Mouse (Mus musculus): ENCODE measurements at regions not wholly inside any gene's neighbourhood (a gene's known extent, or its start where the extent isn't known, plus 50 kb on each side); places are given as distances from the start of the nearest gene placed in this dataset.

- DNase-seq (ENCODE audit: low spot score), result no peak
These were observed 105.2 kb downstream of the Lrig3 start for GRCm38 (mm10) chr10:126070984-126071713.

- no peak for DNase-seq (ENCODE audit: low spot score)
These were observed 105.7 kb downstream of the Lrig3 start for GRCm38 (mm10) chr10:126071714-126072057.

- DNase-seq (ENCODE audit: low spot score), result no peak
These were observed 111.5 kb downstream of the Lrig3 start for GRCm38 (mm10) chr10:126077313-126077966.

GRCm38 (mm10) chr10:126082576-126082975 is 116.6 kb downstream of the Lrig3 start:
- DNase-seq (ENCODE audit: low spot score), result no peak

GRCm38 (mm10) chr10:126086684-126087083 is 120.7 kb downstream of the Lrig3 start:
- DNase-seq (ENCODE audit: low spot score), result no peak

GRCm38 (mm10) chr10:126094238-126094880 is 128.4 kb downstream of the Lrig3 start:
- no peak for DNase-seq (ENCODE audit: low spot score)

GRCm38 (mm10) chr10:126097896-126098295 is 131.9 kb downstream of the Lrig3 start:
- DNase-seq (ENCODE audit: low spot score), result no peak

GRCm38 (mm10) chr10:126102876-126103275 is 136.9 kb downstream of the Lrig3 start:
- no peak for DNase-seq (ENCODE audit: low spot score)

- DNase-seq (ENCODE audit: low spot score), result no peak
These were observed 147.1 kb downstream of the Lrig3 start for GRCm38 (mm10) chr10:126113106-126113505.

GRCm38 (mm10) chr10:126115386-126115785 is 149.4 kb downstream of the Lrig3 start:
- no peak for DNase-seq (ENCODE audit: low spot score)

- DNase-seq (ENCODE audit: low spot score), result no peak
These were observed 155.7 kb downstream of the Lrig3 start for GRCm38 (mm10) chr10:126121626-126122025.

- no peak for DNase-seq (ENCODE audit: low spot score)
These were observed 156.5 kb downstream of the Lrig3 start for GRCm38 (mm10) chr10:126122504-126122903.

- peak; percentile 6 for DNase-seq (ENCODE audit: low spot score)
These were observed 167.2 kb downstream of the Lrig3 start for GRCm38 (mm10) chr10:126133188-126133587.

- no peak for DNase-seq (ENCODE audit: low spot score)
These were observed 168.0 kb downstream of the Lrig3 start for GRCm38 (mm10) chr10:126133957-126134356.

- no peak for DNase-seq (ENCODE audit: low spot score)
These were observed 172.6 kb downstream of the Lrig3 start for GRCm38 (mm10) chr10:126138585-126138984.

- no peak for DNase-seq (ENCODE audit: low spot score)
These were observed 175.6 kb downstream of the Lrig3 start for GRCm38 (mm10) chr10:126141586-126141985.

GRCm38 (mm10) chr10:126143833-126144232 is 177.9 kb downstream of the Lrig3 start:
- DNase-seq (ENCODE audit: low spot score), result peak; percentile 28

GRCm38 (mm10) chr10:126144609-126145202 is 178.7 kb downstream of the Lrig3 start:
- DNase-seq (ENCODE audit: low spot score), result no peak

GRCm38 (mm10) chr10:126157300-126157699 is 191.3 kb downstream of the Lrig3 start:
- DNase-seq (ENCODE audit: low spot score), result no peak

GRCm38 (mm10) chr10:126165215-126165614 is 199.2 kb downstream of the Lrig3 start:
- DNase-seq (ENCODE audit: low spot score), result no peak

- DNase-seq (ENCODE audit: low spot score), result no peak
These were observed 203.3 kb downstream of the Lrig3 start for GRCm38 (mm10) chr10:126169095-126169873.

- DNase-seq (ENCODE audit: low spot score), result peak; percentile 4
These were observed 203.9 kb downstream of the Lrig3 start for GRCm38 (mm10) chr10:126169874-126170163.

Data from lung, postnatal 25 days (tissue).